ENCODE assay signal across 8 mouse cellular contexts in genomic region chr10:4620596-4621504, GRCm38 (mm10). TPM values are rescaled to one million over a fixed set of nuclear protein-coding genes. Genes with fewer than 3 reads are reported as not detected.
DNase-seq lines count a peak whose midpoint lies in the region; ATAC-seq lines count a peak whose summit lies in the region.

No protein-coding gene starts in this region.

- no peak overlapping the region for H3K9ac ChIP-seq in stomach, embryonic 15.5 days
- H3K9ac ChIP-seq in forebrain, embryonic 14.5 days (ENCODE audit: low read length) = no peak overlapping the region

- H3K4me3 ChIP-seq in heart, embryonic 10.5 days = no peak overlapping the region
- no peak overlapping the region for H3K4me3 ChIP-seq in stomach, embryonic 15.5 days (replicated peaks)
- H3K4me3 ChIP-seq in forebrain, embryonic 14.5 days (ENCODE audit: low read depth, low read length) = no peak overlapping the region

- peak; percentile 71 for ATAC-seq in stomach, embryonic 15.5 days (ENCODE audit: insufficient read depth, low FRiP score, low read depth)
- ATAC-seq in forebrain, embryonic 14.5 days = no peak

- H3K4me1 ChIP-seq in heart, embryonic 10.5 days = no peaks in the 10 kb centered on the region
- no peaks in the 10 kb centered on the region for H3K4me1 ChIP-seq in stomach, embryonic 15.5 days
- no peaks in the 10 kb centered on the region for H3K4me1 ChIP-seq in forebrain, embryonic 14.5 days (ENCODE audit: control insufficient read depth, insufficient read depth, low read length)

- H3K36me3 ChIP-seq in heart, embryonic 10.5 days = no peaks in the 10 kb centered on the region
- H3K36me3 ChIP-seq in stomach, embryonic 15.5 days = no peaks in the 10 kb centered on the region
- no peaks in the 10 kb centered on the region for H3K36me3 ChIP-seq in forebrain, embryonic 14.5 days (ENCODE audit: control insufficient read depth, insufficient read depth, low read length)

- H3K27me3 ChIP-seq in heart, embryonic 10.5 days (ENCODE audit: insufficient read depth, poor library complexity, severe bottlenecking) = no peaks in the 10 kb centered on the region
- H3K27me3 ChIP-seq in stomach, embryonic 15.5 days (replicated peaks) = no peaks in the 10 kb centered on the region
- H3K27me3 ChIP-seq in forebrain, embryonic 14.5 days (replicated peaks; ENCODE audit: control insufficient read depth, insufficient read depth, low read length) = no peaks in the 10 kb centered on the region

- 82% methylated on average over 24 of the region's 24 CpGs for WGBS in heart, embryonic 10.5 days
- WGBS in stomach, embryonic 15.5 days = 60% methylated on average over 24 of the region's 24 CpGs
- WGBS in forebrain, embryonic 14.5 days = 81% methylated on average over 24 of the region's 24 CpGs

- no peaks in the 10 kb centered on the region for H3K9me3 ChIP-seq in heart, embryonic 10.5 days
- no peaks in the 10 kb centered on the region for H3K9me3 ChIP-seq in stomach, embryonic 15.5 days
- H3K9me3 ChIP-seq in forebrain, embryonic 14.5 days (replicated peaks; ENCODE audit: control insufficient read depth, low read length) = no peaks in the 10 kb centered on the region

- H3K4me2 ChIP-seq in stomach, embryonic 15.5 days = peak overlapping the region; percentile 10; the same call in 1 of the 2 replicates
- H3K4me2 ChIP-seq in forebrain, embryonic 14.5 days (ENCODE audit: low read length) = no peak overlapping the region

- H3K27ac ChIP-seq in heart, embryonic 10.5 days = no peak overlapping the region
- H3K27ac ChIP-seq in stomach, embryonic 15.5 days = 0 out of 2 replicates have a peak overlapping the region, but pooled peaks have one; percentile 38
- H3K27ac ChIP-seq in forebrain, embryonic 14.5 days (ENCODE audit: low read depth, low read length) = no peak overlapping the region

- peak; percentile 62 to 74 for DNase-seq in heart, adult 18-20 months
- no peak for DNase-seq in heart, embryonic 10.5 days (ENCODE audit: low spot score)
- peak; percentile 88 for DNase-seq in gastrocnemius, postnatal 25 days
- DNase-seq in kidney, postnatal 25 days = peak; percentile 75 to 87
- no peak for DNase-seq in forebrain, embryonic 14.5 days (ENCODE audit: low spot score)
- no peak for DNase-seq in embryo, embryonic 9.5 days (ENCODE audit: extremely low spot score)
- DNase-seq in layer of hippocampus, postnatal 25 days (ENCODE audit: extremely low spot score in 1 of 2, low spot score in 1 of 2) = no peak

RNA-seq across cellular contexts. Expression of gene Esr1, which starts 9.5 kb away (rescaled TPM):
- total RNA-seq in heart, adult 18-20 months (2021) = 1 to 10 TPM; 1.6 to 2.6 TPM
- polyA plus RNA-seq in heart, embryonic 10.5 days (2016; fragmentation: Nextera tagmentation; extraction: Ambion mirVana) = 0.64 and 0.68 TPM in 2 replicates
- 10 to 100 TPM; 30.8 to 37.8 TPM for total RNA-seq in gastrocnemius, postnatal 25 days (2021)
- 0.75 and 0.86 TPM in 2 replicates for polyA plus RNA-seq in stomach, embryonic 15.5 days (2015; fragmentation: Nextera tagmentation; extraction: Ambion mirVana)
- polyA plus RNA-seq in forebrain, embryonic 14.5 days (2014; fragmentation: Nextera tagmentation; extraction: Ambion mirVana) = 0.18 and 0.21 TPM in 2 replicates
- total RNA-seq in layer of hippocampus, postnatal 25 days (2021) = 1 to 10 TPM; 2.4 to 2.8 TPM

Comparison
In these comparisons a context has a peak if more than half of its experiments do, and no peak if none do; other contexts are left out.
1. DNase-seq: peak in heart, adult 18-20 months (2 of 2), gastrocnemius, postnatal 25 days (single experiment) and kidney, postnatal 25 days (2 of 2); none in heart, embryonic 10.5 days (single experiment), forebrain, embryonic 14.5 days (single experiment), embryo, embryonic 9.5 days (single experiment) and layer of hippocampus, postnatal 25 days (0 of 2).
2. RNA of gene Esr1, which starts 9.5 kb away (total RNA-seq): 30.8 to 37.8 TPM in gastrocnemius, postnatal 25 days; 2.4 to 2.8 TPM in layer of hippocampus, postnatal 25 days and 1.6 to 2.6 TPM in heart, adult 18-20 months; every median in the first group is over 4 times any median in the second.